7 mouse cellular contexts compared by ENCODE assay signal in the genomic region with DNA sequence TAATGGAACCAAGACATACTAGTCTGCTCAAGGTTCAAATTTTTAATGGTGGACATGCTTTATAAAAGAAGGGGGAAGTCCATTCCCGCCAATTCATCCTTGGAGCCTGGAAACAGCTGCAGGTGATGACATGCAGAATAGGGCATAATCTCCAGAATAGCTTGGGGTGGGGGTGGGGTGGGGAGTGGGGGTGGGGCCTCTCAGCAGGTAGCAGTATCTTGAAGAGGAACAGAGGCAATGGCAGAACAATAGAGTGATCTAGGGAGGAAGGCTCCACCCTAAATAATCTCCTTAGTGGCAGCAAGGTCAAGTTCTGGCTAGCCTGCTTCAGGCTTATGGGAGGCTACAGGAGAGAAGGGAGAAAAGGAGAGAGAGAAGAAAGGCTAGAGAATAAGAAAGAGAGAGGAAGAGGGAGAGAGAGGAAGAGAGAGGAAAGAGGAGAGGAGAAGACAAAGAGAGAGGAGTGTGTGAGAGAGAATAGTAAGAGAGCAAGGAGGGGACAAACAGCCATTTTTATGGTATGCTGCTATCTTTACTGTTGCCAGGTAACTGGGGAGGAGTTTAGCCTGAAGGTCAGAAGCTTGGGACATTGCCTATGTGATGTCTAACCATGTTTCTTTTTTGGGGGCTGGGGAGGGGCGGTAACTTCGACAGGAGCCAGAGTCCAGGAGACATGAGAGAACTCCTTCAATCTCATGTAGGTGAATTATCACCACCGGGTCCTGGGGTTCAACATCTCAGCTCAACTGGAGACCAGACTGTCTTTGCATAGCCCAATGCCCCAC. TPM values are rescaled to one million over a fixed set of nuclear protein-coding genes. Genes with fewer than 3 reads are reported as not detected.
DNase-seq lines count a peak whose midpoint lies in the region; ATAC-seq and TF ChIP-seq lines count a peak whose summit lies in the region.
"Not testable (repeated sequence)": the region's sequence is repeated elsewhere in the genome, so short reads cannot be mapped to it uniquely, and the experiment has no call there.
"Had no signal": no experiment of that assay in that cellular context is flagged by ENCODE, and none has a peak within 500 bp of the region (broad histone marks: within the 10 kb centered on the region; RNA-seq: fewer than 3 reads in every experiment).

No protein-coding gene starts in this region.

- 0 out of 2 replicates have a peak overlapping the region, but pooled peaks have one; percentile 4 for H3K4me3 ChIP-seq in E14TG2a.4 (replicated peaks; ENCODE audit: low read length)
- not testable (repeated sequence) for H3K4me3 ChIP-seq in heart, embryonic 15.5 days

- WGBS in heart, embryonic 15.5 days = 55% methylated on average over 4 of the region's 4 CpGs

- ATAC-seq in heart, embryonic 15.5 days (replicated peaks; ENCODE audit: insufficient number of reproducible peaks, insufficient read depth, low FRiP score, low read depth) = not testable (repeated sequence)

- H3K9me3 ChIP-seq in E14TG2a.4 (ENCODE audit: low read length) = peaks cover 26% of the 10 kb centered on the region
- not testable (repeated sequence) for H3K9me3 ChIP-seq in heart, embryonic 15.5 days (replicated peaks)

- not testable (repeated sequence) for TF ChIP-seq CTCF in E14TG2a.4 (conservative IDR thresholded peaks at IDR 0.05; ENCODE audit: low read length)

- peaks cover 25% of the 10 kb centered on the region for H3K4me1 ChIP-seq in E14TG2a.4 (replicated peaks; ENCODE audit: low read depth, low read length)
- not testable (repeated sequence) for H3K4me1 ChIP-seq in heart, embryonic 15.5 days (replicated peaks)

- H3K36me3 ChIP-seq in E14TG2a.4 (ENCODE audit: insufficient read depth, low read length) = peaks cover 23% of the 10 kb centered on the region
- not testable (repeated sequence) for H3K36me3 ChIP-seq in heart, embryonic 15.5 days

- DNase-seq in ES-CJ7 (ENCODE audit: low read depth, low spot score) (peak; percentile 94), R1 (ENCODE audit: low read depth, low spot score) (peak; percentile 95), ZHBTc4 (ENCODE audit: low read depth, low spot score) (peak; percentile 86)

- not testable (repeated sequence) for H3K27me3 ChIP-seq in E14TG2a.4 (ENCODE audit: insufficient read depth, low read length); heart, embryonic 15.5 days

- 0 out of 2 replicates have a peak overlapping the region, but pooled peaks have one; percentile 9 for H3K27ac ChIP-seq in heart, embryonic 15.5 days

- H3K4me2 ChIP-seq in heart, embryonic 15.5 days = not testable (repeated sequence)

- not testable (repeated sequence) for H3K9ac ChIP-seq in heart, embryonic 15.5 days

RNA-seq across cellular contexts. Expression of gene Ddx60, which starts 36.9 kb away (rescaled TPM):
- 2.1 and 2.7 TPM in 2 replicates for polyA plus RNA-seq in heart, embryonic 15.5 days (2015; fragmentation: Nextera tagmentation; extraction: Ambion mirVana)
- polyA plus RNA-seq: erythroblast, embryonic 14.5 days; G1E had no signal
